Mouse (Mus musculus): ENCODE results near the gene Gm20908. TPM values are rescaled to one million over a fixed set of nuclear protein-coding genes. Genes with fewer than 3 reads are reported as not detected.
"Not testable (repeated sequence)": the region's sequence is repeated elsewhere in the genome, so short reads cannot be mapped to it uniquely, and the experiment has no call there.

The Gm20908 gene
- total RNA-seq (2021): not detected
- long read RNA-seq: 0 reads

GRCm38 (mm10) chrY:64472966-64473365 is at the start of gene Gm20908:
Gene Gm20908 (plus strand): TSS chrY:64473266.
- not testable (repeated sequence) for DNase-seq (ENCODE audit: low spot score in 2 of 2)
